Mouse (Mus musculus) stomach, embryonic 14.5 days (tissue): ENCODE results near the gene Ryr2. TPM values are rescaled to one million over a fixed set of nuclear protein-coding genes. Genes with fewer than 3 reads are reported as not detected.

Source experiments
- ATAC-seq: fragments of 200-750 bp; cut with Nextera tagmentation; 2 replicates; pipeline ENCODE4 v1.8.0; 2017; ENCODE audit warnings: low read depth, moderate TSS enrichment; ENCODE audit not compliant: insufficient number of reproducible peaks, insufficient read depth, low FRiP score
- H3K27ac ChIP-seq: fragments of 300-500 bp; sonication (generic); 2 replicates; pipeline ENCODE4 v1.5.1; 2014; ENCODE audit warnings: mild to moderate bottlenecking, low read length, moderate library complexity, mixed read lengths
- H3K27me3 ChIP-seq: fragments of 300-500 bp; sonication (generic); 2 replicates; pipeline ENCODE4 v1.6.1; 2014; ENCODE audit warnings: low read length, control low read depth, mixed read lengths; ENCODE audit not compliant: control insufficient read depth, insufficient read depth
- H3K36me3 ChIP-seq: fragments of 300-500 bp; sonication (generic); 2 replicates; pipeline ENCODE4 v1.6.1; 2014; ENCODE audit warnings: mild to moderate bottlenecking, control low read depth, low read length, moderate library complexity, mixed read lengths; ENCODE audit not compliant: control insufficient read depth, insufficient read depth
- H3K4me1 ChIP-seq: fragments of 300-500 bp; sonication (generic); 2 replicates; pipeline ENCODE4 v1.6.1; 2014; ENCODE audit warnings: low read length, control low read depth, mixed read lengths; ENCODE audit not compliant: control insufficient read depth, insufficient read depth
- H3K4me2 ChIP-seq: fragments of 300-500 bp; sonication (generic); replicated peaks from 2 replicates; pipeline ENCODE4 v1.6.1; 2014; ENCODE audit warnings: low read depth, low read length, control low read depth
- H3K4me3 ChIP-seq: fragments of 300-500 bp; sonication (generic); 2 replicates; pipeline ENCODE4 v1.5.1; 2014; ENCODE audit warnings: low read depth, low read length, control low read depth
- H3K9ac ChIP-seq: fragments of 300-500 bp; sonication (generic); replicated peaks from 2 replicates; pipeline ENCODE4 v1.6.1; 2014; ENCODE audit warnings: low read depth, mild to moderate bottlenecking, control low read depth, low read length, moderate library complexity, mixed read lengths
- H3K9me3 ChIP-seq: fragments of 300-500 bp; sonication (generic); 2 replicates; pipeline ENCODE4 v1.6.1; 2016; ENCODE audit warnings: low read depth, low read length, control low read depth; ENCODE audit not compliant: control insufficient read depth
- WGBS: fragments of 180-500 bp; shearing (Covaris S2); extraction: QIAGEN DNeasy Blood & Tissue Kit; methylation state at CpG from one replicate; pipeline ENCODE4 v1.1.7; 2014; 5-methylcytosine and 5-hydroxymethylcytosine counted together
- polyA plus RNA-seq: library from polyadenylated mRNA; unstranded; fragments of >200 nt; fragmentation: Nextera tagmentation; extraction: Ambion mirVana; gene quantifications from 2 replicates; pipeline ENCODE4 v1.2.1, GENCODE M21; 2014

Ryr2 gene
- polyA plus RNA-seq, 1 experiment from 2014 or later: 2.6 TPM

- Histone ChIP-seq H3K4me3 (no peak overlapping the region), H3K9ac (no peak overlapping the region), H3K4me2 (no peak overlapping the region), H3K4me1 (no peaks in the 10 kb centered on the region), H3K27ac (no peak overlapping the region), H3K9me3 (no peaks in the 10 kb centered on the region), H3K27me3 (no peaks in the 10 kb centered on the region), H3K36me3 (no peaks in the 10 kb centered on the region)
- no peak for ATAC-seq
- WGBS: 70% methylated on average over 4 of the region's 4 CpGs
Observed at GRCm38 (mm10) chr13:11977606-11978005, 129.1 kb downstream of the Ryr2 start.

GRCm38 (mm10) chr13:11964391-11964790, 142.4 kb downstream of the Ryr2 start:
- H3K9ac ChIP-seq: no peak overlapping the region
- H3K27me3 ChIP-seq: no peaks in the 10 kb centered on the region
- no peak overlapping the region for H3K4me2 ChIP-seq
- ATAC-seq: no peak
- H3K9me3 ChIP-seq: no peaks in the 10 kb centered on the region
- H3K4me3 ChIP-seq: no peak overlapping the region
- no peak overlapping the region for H3K27ac ChIP-seq
- H3K36me3 ChIP-seq: no peaks in the 10 kb centered on the region
- H3K4me1 ChIP-seq: no peaks in the 10 kb centered on the region

- ATAC-seq: no peak
Observed at GRCm38 (mm10) chr13:11959488-11960174, 147.1 kb downstream of the Ryr2 start.

GRCm38 (mm10) chr13:11958854-11959253, 147.9 kb downstream of the Ryr2 start:
- H3K4me3 ChIP-seq: no peak overlapping the region

More at GRCm38 (mm10) chr13:11959488-11960174, 147.1 kb downstream of the Ryr2 start:
- no peaks in the 10 kb centered on the region for H3K27me3 ChIP-seq
- no peak overlapping the region for H3K4me3 ChIP-seq
- H3K9me3 ChIP-seq: no peaks in the 10 kb centered on the region
- no peaks in the 10 kb centered on the region for H3K36me3 ChIP-seq
- no peak overlapping the region for H3K4me2 ChIP-seq
- no peaks in the 10 kb centered on the region for H3K4me1 ChIP-seq
- no peak overlapping the region for H3K27ac ChIP-seq
- no peak overlapping the region for H3K9ac ChIP-seq

GRCm38 (mm10) chr13:11958271-11958670, 148.5 kb downstream of the Ryr2 start:
- no peaks in the 10 kb centered on the region for H3K27me3 ChIP-seq
- H3K4me2 ChIP-seq: no peak overlapping the region
- no peaks in the 10 kb centered on the region for H3K4me1 ChIP-seq
- 76% methylated on average over 4 of the region's 4 CpGs for WGBS
- H3K4me3 ChIP-seq: no peak overlapping the region
- no peak overlapping the region for H3K27ac ChIP-seq
- no peaks in the 10 kb centered on the region for H3K36me3 ChIP-seq
- H3K9me3 ChIP-seq: no peaks in the 10 kb centered on the region
- no peak overlapping the region for H3K9ac ChIP-seq
- ATAC-seq: no peak

More at GRCm38 (mm10) chr13:11958854-11959253, 147.9 kb downstream of the Ryr2 start:
- no peak overlapping the region for H3K9ac ChIP-seq
- no peaks in the 10 kb centered on the region for H3K36me3 ChIP-seq
- no peaks in the 10 kb centered on the region for H3K27me3 ChIP-seq
- H3K27ac ChIP-seq: no peak overlapping the region
- no peaks in the 10 kb centered on the region for H3K9me3 ChIP-seq
- ATAC-seq: no peak
- H3K4me2 ChIP-seq: no peak overlapping the region
- H3K4me1 ChIP-seq: no peaks in the 10 kb centered on the region
- WGBS: 79% methylated on average over 3 of the region's 3 CpGs

- no peak overlapping the region for H3K4me2 ChIP-seq
- ATAC-seq: no peak
- no peaks in the 10 kb centered on the region for H3K27me3 ChIP-seq
- 83% methylated on average over 3 of the region's 3 CpGs for WGBS
- H3K4me1 ChIP-seq: no peaks in the 10 kb centered on the region
- no peaks in the 10 kb centered on the region for H3K36me3 ChIP-seq
- no peaks in the 10 kb centered on the region for H3K9me3 ChIP-seq
- H3K4me3 ChIP-seq: no peak overlapping the region
- H3K27ac ChIP-seq: no peak overlapping the region
- no peak overlapping the region for H3K9ac ChIP-seq
Observed at GRCm38 (mm10) chr13:11951951-11952350, 154.8 kb downstream of the Ryr2 start.

- WGBS: 91% methylated on average over 2 of the region's 2 CpGs
- no peaks in the 10 kb centered on the region for H3K27me3 ChIP-seq
- ATAC-seq: no peak
- no peaks in the 10 kb centered on the region for H3K4me1 ChIP-seq
- no peak overlapping the region for H3K4me3 ChIP-seq
- H3K36me3 ChIP-seq: no peaks in the 10 kb centered on the region
- H3K4me2 ChIP-seq: no peak overlapping the region
- H3K9ac ChIP-seq: no peak overlapping the region
- H3K9me3 ChIP-seq: no peaks in the 10 kb centered on the region
- H3K27ac ChIP-seq: no peak overlapping the region
Observed at GRCm38 (mm10) chr13:11945740-11946139, 161.0 kb downstream of the Ryr2 start.

- H3K9ac ChIP-seq: no peak overlapping the region
- 69% methylated on average over 4 of the region's 4 CpGs for WGBS
- H3K27me3 ChIP-seq: no peaks in the 10 kb centered on the region
- H3K4me2 ChIP-seq: no peak overlapping the region
- H3K9me3 ChIP-seq: no peaks in the 10 kb centered on the region
- no peak for ATAC-seq
- H3K36me3 ChIP-seq: no peaks in the 10 kb centered on the region
- no peak overlapping the region for H3K27ac ChIP-seq
- H3K4me3 ChIP-seq: no peak overlapping the region
- no peaks in the 10 kb centered on the region for H3K4me1 ChIP-seq
Observed at GRCm38 (mm10) chr13:11941724-11942123, 165.0 kb downstream of the Ryr2 start.
